Mouse (Mus musculus) intestine, embryonic 14.5 days (tissue): ENCODE data around the gene Slc44a1. TPM values are rescaled to one million over a fixed set of nuclear protein-coding genes. Genes with fewer than 3 reads are reported as not detected.

Experiments
- ATAC-seq: fragments of 200-750 bp; cut with Nextera tagmentation; replicated peaks from 2 replicates; pipeline ENCODE4 v1.8.0; 2017; ENCODE audit warnings: low read depth, moderate number of reproducible peaks, moderate TSS enrichment, moderate library complexity; ENCODE audit not compliant: low FRiP score, low TSS enrichment
- DNase-seq: peaks from one replicate; pipeline ENCODE4 v3.0.0-alpha.2; 2018; ENCODE audit warnings: low spot score
- H3K27ac ChIP-seq: fragments of 300-500 bp; sonication (generic); 2 replicates; pipeline ENCODE4 v1.5.1; 2014; ENCODE audit warnings: low read depth, mild to moderate bottlenecking, control low read depth
- H3K27me3 ChIP-seq: fragments of 300-500 bp; sonication (generic); replicated peaks from 2 replicates; pipeline ENCODE4 v1.6.1; 2014; ENCODE audit warnings: low read length, control low read depth; ENCODE audit not compliant: control insufficient read depth, insufficient read depth
- H3K36me3 ChIP-seq: fragments of 300-500 bp; sonication (generic); 2 replicates; pipeline ENCODE4 v1.6.1; 2014; ENCODE audit warnings: low read length, control low read depth; ENCODE audit not compliant: control insufficient read depth, insufficient read depth
- H3K4me1 ChIP-seq: fragments of 300-500 bp; sonication (generic); replicated peaks from 2 replicates; pipeline ENCODE4 v1.6.1; 2014; ENCODE audit warnings: low read length, control low read depth, mixed read lengths; ENCODE audit not compliant: control insufficient read depth, insufficient read depth
- H3K4me2 ChIP-seq: fragments of 300-500 bp; sonication (generic); 2 replicates; pipeline ENCODE4 v1.6.1; 2014; ENCODE audit warnings: low read length
- H3K4me3 ChIP-seq: fragments of 300-500 bp; sonication (generic); 2 replicates; pipeline ENCODE4 v1.5.1; 2014; ENCODE audit warnings: low read depth, low read length, control low read depth, mixed read lengths
- H3K9ac ChIP-seq: fragments of 300-500 bp; sonication (generic); 2 replicates; pipeline ENCODE4 v1.6.1; 2014; ENCODE audit warnings: mild to moderate bottlenecking, low read length
- H3K9me3 ChIP-seq: fragments of 300-500 bp; sonication (generic); 2 replicates; pipeline ENCODE4 v1.6.1; 2016; ENCODE audit warnings: low read length, control low read depth; ENCODE audit not compliant: control insufficient read depth
- WGBS: fragments of 180-500 bp; shearing (Covaris S2); extraction: QIAGEN DNeasy Blood & Tissue Kit; methylation state at CpG from one replicate; pipeline ENCODE4 v1.1.7; 2014; 5-methylcytosine and 5-hydroxymethylcytosine counted together
- polyA plus RNA-seq: library from polyadenylated mRNA; unstranded; fragments of >200 nt; fragmentation: Nextera tagmentation; extraction: Ambion mirVana; gene quantifications from 2 replicates; pipeline ENCODE4 v1.2.1, GENCODE M21; 2014

The Slc44a1 gene
- polyA plus RNA-seq, 1 experiment from 2014 or later = 75.1 TPM

GRCm38 (mm10) chr4:53522655-53523054 is 82.4 kb downstream of the Slc44a1 start:
- Histone ChIP-seq H3K4me1 (peaks cover 6% of the 10 kb centered on the region), H3K9ac (no peak overlapping the region), H3K4me3 (no peak overlapping the region), H3K36me3 (no peaks in the 10 kb centered on the region), H3K27me3 (no peaks in the 10 kb centered on the region), H3K4me2 (no peak overlapping the region), H3K9me3 (no peaks in the 10 kb centered on the region), H3K27ac (no peak overlapping the region)
- WGBS = 77% methylated on average over 8 of the region's 8 CpGs
- DNase-seq = no peak
- ATAC-seq = no peak

GRCm38 (mm10) chr4:53525503-53525902 is 85.3 kb downstream of the Slc44a1 start:
- Histone ChIP-seq H3K27me3 (no peaks in the 10 kb centered on the region), H3K4me2 (no peak overlapping the region), H3K36me3 (no peaks in the 10 kb centered on the region), H3K27ac (no peak overlapping the region), H3K4me1 (peaks cover 6% of the 10 kb centered on the region), H3K9ac (no peak overlapping the region), H3K9me3 (no peaks in the 10 kb centered on the region), H3K4me3 (no peak overlapping the region)
- DNase-seq = no peak
- ATAC-seq = no peak
- 75% methylated on average over 6 of the region's 6 CpGs for WGBS

GRCm38 (mm10) chr4:53525994-53526393 is 85.8 kb downstream of the Slc44a1 start:
- H3K9ac ChIP-seq = no peak overlapping the region
- WGBS = 52% methylated on average over 1 of the region's 1 CpGs
- no peaks in the 10 kb centered on the region for H3K36me3 ChIP-seq
- H3K27me3 ChIP-seq = no peaks in the 10 kb centered on the region
- H3K4me1 ChIP-seq = peaks cover 6% of the 10 kb centered on the region
- DNase-seq (no peak), ATAC-seq (no peak)
- H3K4me2 ChIP-seq = no peak overlapping the region
- no peak overlapping the region for H3K4me3 ChIP-seq
- H3K27ac ChIP-seq = no peak overlapping the region
- no peaks in the 10 kb centered on the region for H3K9me3 ChIP-seq

- H3K27me3 ChIP-seq = no peaks in the 10 kb centered on the region
- H3K36me3 ChIP-seq = no peaks in the 10 kb centered on the region
- no peak overlapping the region for H3K4me3 ChIP-seq
- H3K4me2 ChIP-seq = no peak overlapping the region
- peaks cover 6% of the 10 kb centered on the region for H3K4me1 ChIP-seq
- ATAC-seq (no peak), DNase-seq (no peak)
- no peaks in the 10 kb centered on the region for H3K9me3 ChIP-seq
- no peak overlapping the region for H3K9ac ChIP-seq
- WGBS = 43% methylated on average over 2 of the region's 2 CpGs
- H3K27ac ChIP-seq = no peak overlapping the region
Observed at GRCm38 (mm10) chr4:53526446-53526845, 86.2 kb downstream of the Slc44a1 start.

GRCm38 (mm10) chr4:53535795-53536194 is 95.6 kb downstream of the Slc44a1 start:
- Histone ChIP-seq H3K27ac (no peak overlapping the region), H3K9ac (no peak overlapping the region), H3K27me3 (no peaks in the 10 kb centered on the region), H3K4me2 (no peak overlapping the region), H3K9me3 (no peaks in the 10 kb centered on the region), H3K36me3 (peaks cover 4% of the 10 kb centered on the region; the same call in 1 of the 2 replicates), H3K4me3 (no peak overlapping the region), H3K4me1 (no peaks in the 10 kb centered on the region)
- WGBS = 82% methylated on average over 12 of the region's 12 CpGs
- DNase-seq (no peak), ATAC-seq (no peak)

- Histone ChIP-seq H3K4me1 (no peaks in the 10 kb centered on the region), H3K27ac (no peak overlapping the region), H3K9ac (no peak overlapping the region), H3K27me3 (no peaks in the 10 kb centered on the region), H3K9me3 (no peaks in the 10 kb centered on the region), H3K4me3 (no peak overlapping the region), H3K36me3 (peaks cover 7% of the 10 kb centered on the region), H3K4me2 (no peak overlapping the region)
- DNase-seq = no peak
- no peak for ATAC-seq
Observed at GRCm38 (mm10) chr4:53537101-53537500, 96.9 kb downstream of the Slc44a1 start.

GRCm38 (mm10) chr4:53537539-53537938 is 97.3 kb downstream of the Slc44a1 start:
- Histone ChIP-seq H3K27ac (no peak overlapping the region), H3K4me3 (no peak overlapping the region), H3K9me3 (no peaks in the 10 kb centered on the region), H3K4me1 (no peaks in the 10 kb centered on the region), H3K4me2 (no peak overlapping the region), H3K36me3 (peaks cover 12% of the 10 kb centered on the region), H3K27me3 (no peaks in the 10 kb centered on the region), H3K9ac (no peak overlapping the region)
- DNase-seq (no peak), ATAC-seq (no peak)
- WGBS = 71% methylated on average over 2 of the region's 2 CpGs

- 89% methylated on average over 11 of the region's 11 CpGs for WGBS
- ATAC-seq = no peak
- no peak overlapping the region for H3K4me3 ChIP-seq
Observed at GRCm38 (mm10) chr4:53538600-53538999, 98.4 kb downstream of the Slc44a1 start.

GRCm38 (mm10) chr4:53539929-53540328 is 99.7 kb downstream of the Slc44a1 start:
- no peaks in the 10 kb centered on the region for H3K27me3 ChIP-seq
- H3K4me3 ChIP-seq = no peak overlapping the region
- no peak overlapping the region for H3K4me2 ChIP-seq
- H3K36me3 ChIP-seq = peaks cover 30% of the 10 kb centered on the region
- ATAC-seq = no peak
- no peak overlapping the region for H3K9ac ChIP-seq
- WGBS = 90% methylated on average over 11 of the region's 11 CpGs
- no peak for DNase-seq
- no peaks in the 10 kb centered on the region for H3K9me3 ChIP-seq
- no peak overlapping the region for H3K27ac ChIP-seq
- H3K4me1 ChIP-seq = no peaks in the 10 kb centered on the region

More at GRCm38 (mm10) chr4:53538600-53538999, 98.4 kb downstream of the Slc44a1 start:
- DNase-seq = no peak
- Histone ChIP-seq H3K27ac (no peak overlapping the region), H3K4me1 (no peaks in the 10 kb centered on the region), H3K9ac (no peak overlapping the region), H3K27me3 (no peaks in the 10 kb centered on the region), H3K36me3 (peaks cover 22% of the 10 kb centered on the region), H3K9me3 (no peaks in the 10 kb centered on the region), H3K4me2 (no peak overlapping the region)
